Mouse (Mus musculus): ENCODE measurements at regions not wholly inside any gene's neighbourhood (a gene's known extent, or its start where the extent isn't known, plus 50 kb on each side); places are given as distances from the start of the nearest gene placed in this dataset.

GRCm38 (mm10) chr14:46225851-46226608 is 153.2 kb upstream of the Gm15217 start:
- no peaks in the 10 kb centered on the region for H3K36me3 ChIP-seq
- H3K27me3 ChIP-seq (ENCODE audit: low read depth, poor library complexity, severe bottlenecking), result no peaks in the 10 kb centered on the region
- no peaks in the 10 kb centered on the region for H3K9me3 ChIP-seq (replicated peaks)
- no peak for DNase-seq (ENCODE audit: low spot score)
- H3K4me1 ChIP-seq, result peaks cover 27% of the 10 kb centered on the region
- no peak overlapping the region for H3K27ac ChIP-seq
- H3K4me3 ChIP-seq, result no peak overlapping the region
- 52% methylated on average over 6 of the region's 6 CpGs for WGBS

- Histone ChIP-seq H3K27me3 (ENCODE audit: low read depth, poor library complexity, severe bottlenecking) (no peaks in the 10 kb centered on the region), H3K9me3 (replicated peaks) (no peaks in the 10 kb centered on the region), H3K4me3 (no peak overlapping the region), H3K36me3 (no peaks in the 10 kb centered on the region), H3K27ac (no peak overlapping the region), H3K4me1 (no peaks in the 10 kb centered on the region)
- peak; percentile 19 for DNase-seq (ENCODE audit: low spot score)
- WGBS, result 55% methylated on average over 3 of the region's 3 CpGs
These were observed 145.2 kb upstream of the Gm15217 start for GRCm38 (mm10) chr14:46234040-46234439.

- 93% methylated on average over 8 of the region's 8 CpGs for WGBS
- peak; percentile 7 for DNase-seq (ENCODE audit: low spot score)
These were observed 144.4 kb upstream of the Gm15217 start for GRCm38 (mm10) chr14:46234835-46235234.

GRCm38 (mm10) chr14:46240046-46240800 is 139.0 kb upstream of the Gm15217 start:
- Histone ChIP-seq H3K27me3 (ENCODE audit: low read depth, poor library complexity, severe bottlenecking) (no peaks in the 10 kb centered on the region), H3K9me3 (replicated peaks) (no peaks in the 10 kb centered on the region), H3K27ac (no peak overlapping the region), H3K4me3 (no peak overlapping the region), H3K36me3 (no peaks in the 10 kb centered on the region), H3K4me1 (peaks cover 9% of the 10 kb centered on the region; the same call in 1 of the 2 replicates)
- DNase-seq (ENCODE audit: low spot score), result peak; percentile 21
- 78% methylated on average over 15 of the region's 15 CpGs for WGBS

More at GRCm38 (mm10) chr14:46234835-46235234, 144.4 kb upstream of the Gm15217 start:
- Histone ChIP-seq H3K27ac (no peak overlapping the region), H3K36me3 (no peaks in the 10 kb centered on the region), H3K9me3 (replicated peaks) (no peaks in the 10 kb centered on the region), H3K4me1 (no peaks in the 10 kb centered on the region), H3K4me3 (no peak overlapping the region), H3K27me3 (ENCODE audit: low read depth, poor library complexity, severe bottlenecking) (no peaks in the 10 kb centered on the region)

GRCm38 (mm10) chr14:46240896-46241295 is 138.3 kb upstream of the Gm15217 start:
- H3K27ac ChIP-seq, result no peak overlapping the region
- H3K36me3 ChIP-seq, result no peaks in the 10 kb centered on the region
- peak; percentile 23 for DNase-seq (ENCODE audit: low spot score)
- peaks cover 9% of the 10 kb centered on the region; the same call in 1 of the 2 replicates for H3K4me1 ChIP-seq
- no peak overlapping the region for H3K4me3 ChIP-seq
- no peaks in the 10 kb centered on the region for H3K27me3 ChIP-seq (ENCODE audit: low read depth, poor library complexity, severe bottlenecking)
- no peaks in the 10 kb centered on the region for H3K9me3 ChIP-seq (replicated peaks)
- 69% methylated on average over 2 of the region's 2 CpGs for WGBS

- no peak overlapping the region for H3K4me3 ChIP-seq
- H3K36me3 ChIP-seq, result no peaks in the 10 kb centered on the region
- no peaks in the 10 kb centered on the region for H3K27me3 ChIP-seq (ENCODE audit: low read depth, poor library complexity, severe bottlenecking)
- H3K4me1 ChIP-seq, result peaks cover 14% of the 10 kb centered on the region
- no peak overlapping the region for H3K27ac ChIP-seq
- 66% methylated on average over 16 of the region's 16 CpGs for WGBS
- no peaks in the 10 kb centered on the region for H3K9me3 ChIP-seq (replicated peaks)
- no peak for DNase-seq (ENCODE audit: low spot score)
These were observed 131.4 kb upstream of the Gm15217 start for GRCm38 (mm10) chr14:46247491-46248484.

- no peaks in the 10 kb centered on the region for H3K9me3 ChIP-seq (replicated peaks)
- peaks cover 14% of the 10 kb centered on the region for H3K4me1 ChIP-seq
- no peak overlapping the region for H3K4me3 ChIP-seq
- DNase-seq (ENCODE audit: low spot score), result peak; percentile 16
- H3K27me3 ChIP-seq (ENCODE audit: low read depth, poor library complexity, severe bottlenecking), result no peaks in the 10 kb centered on the region
- H3K36me3 ChIP-seq, result no peaks in the 10 kb centered on the region
- no peak overlapping the region for H3K27ac ChIP-seq
- WGBS, result 71% methylated on average over 3 of the region's 3 CpGs
These were observed 130.1 kb upstream of the Gm15217 start for GRCm38 (mm10) chr14:46249141-46249540.

GRCm38 (mm10) chr14:46255261-46255660 is 124.0 kb upstream of the Gm15217 start:
- no peak for DNase-seq (ENCODE audit: low spot score)
- H3K4me3 ChIP-seq, result no peak overlapping the region
- H3K9me3 ChIP-seq (replicated peaks), result no peaks in the 10 kb centered on the region
- H3K27me3 ChIP-seq (ENCODE audit: low read depth, poor library complexity, severe bottlenecking), result no peaks in the 10 kb centered on the region
- H3K27ac ChIP-seq, result no peak overlapping the region; the same call in 1 of the 2 replicates
- H3K36me3 ChIP-seq, result no peaks in the 10 kb centered on the region
- peaks cover 21% of the 10 kb centered on the region for H3K4me1 ChIP-seq
- WGBS, result 83% methylated on average over 3 of the region's 3 CpGs

GRCm38 (mm10) chr14:46256336-46256735 is 122.9 kb upstream of the Gm15217 start:
- DNase-seq (ENCODE audit: low spot score), result no peak
- Histone ChIP-seq H3K9me3 (replicated peaks) (no peaks in the 10 kb centered on the region), H3K4me1 (peaks cover 21% of the 10 kb centered on the region), H3K27ac (0 out of 2 replicates have a peak overlapping the region, but pooled peaks have one; percentile 42), H3K36me3 (no peaks in the 10 kb centered on the region), H3K4me3 (no peak overlapping the region), H3K27me3 (ENCODE audit: low read depth, poor library complexity, severe bottlenecking) (no peaks in the 10 kb centered on the region)
- WGBS, result 4% methylated on average over 1 of the region's 1 CpGs

GRCm38 (mm10) chr14:46257311-46257710 is 121.9 kb upstream of the Gm15217 start:
- no peak overlapping the region for H3K27ac ChIP-seq
- no peak overlapping the region for H3K4me3 ChIP-seq
- H3K9me3 ChIP-seq (replicated peaks), result no peaks in the 10 kb centered on the region
- peaks cover 21% of the 10 kb centered on the region for H3K4me1 ChIP-seq
- H3K36me3 ChIP-seq, result no peaks in the 10 kb centered on the region
- no peak for DNase-seq (ENCODE audit: low spot score)
- H3K27me3 ChIP-seq (ENCODE audit: low read depth, poor library complexity, severe bottlenecking), result no peaks in the 10 kb centered on the region
- WGBS, result 83% methylated on average over 4 of the region's 4 CpGs

- no peaks in the 10 kb centered on the region for H3K9me3 ChIP-seq (replicated peaks)
- H3K27ac ChIP-seq, result no peak overlapping the region
- WGBS, result 84% methylated on average over 7 of the region's 7 CpGs
- peaks cover 25% of the 10 kb centered on the region for H3K4me1 ChIP-seq
- H3K4me3 ChIP-seq, result no peak overlapping the region
- no peak for DNase-seq (ENCODE audit: low spot score)
- H3K27me3 ChIP-seq (ENCODE audit: low read depth, poor library complexity, severe bottlenecking), result no peaks in the 10 kb centered on the region
- H3K36me3 ChIP-seq, result no peaks in the 10 kb centered on the region
These were observed 120.7 kb upstream of the Gm15217 start for GRCm38 (mm10) chr14:46258551-46258950.

- 83% methylated on average over 4 of the region's 4 CpGs for WGBS
These were observed 118.8 kb upstream of the Gm15217 start for GRCm38 (mm10) chr14:46260291-46260980.

More at GRCm38 (mm10) chr14:46260291-46260980, 118.8 kb upstream of the Gm15217 start:
- DNase-seq (ENCODE audit: low spot score), result no peak
- H3K27me3 ChIP-seq (ENCODE audit: low read depth, poor library complexity, severe bottlenecking), result no peaks in the 10 kb centered on the region
- H3K4me3 ChIP-seq, result no peak overlapping the region
- no peaks in the 10 kb centered on the region for H3K9me3 ChIP-seq (replicated peaks)
- H3K4me1 ChIP-seq, result peaks cover 23% of the 10 kb centered on the region
- no peaks in the 10 kb centered on the region for H3K36me3 ChIP-seq
- H3K27ac ChIP-seq, result no peak overlapping the region

All from limb, embryonic 10.5 days (tissue).